In the genomic region with DNA sequence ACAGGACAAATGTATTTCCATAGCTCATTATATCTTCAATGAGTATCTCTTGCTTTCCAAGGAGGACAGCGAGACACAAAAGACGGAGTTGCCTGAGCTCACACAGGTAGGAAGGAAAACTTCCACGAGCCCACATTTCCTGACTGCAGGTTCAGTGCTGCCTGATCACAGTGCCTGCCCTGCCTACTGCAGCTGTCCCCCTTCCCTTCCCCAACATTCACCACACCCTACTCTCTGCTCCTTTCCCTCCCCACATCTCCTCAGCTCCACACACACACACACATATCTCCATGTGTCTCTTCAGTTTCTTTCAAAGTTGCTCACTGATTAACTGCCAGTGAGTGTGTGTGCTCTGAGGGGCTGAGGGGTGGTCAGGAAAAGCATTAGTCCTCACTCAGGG, we compare ENCODE assay signal across 27 mouse cellular contexts.
"Had no signal": no experiment of that assay in that cellular context is flagged by ENCODE, and none has a peak within 500 bp of the region (broad histone marks: within the 10 kb centered on the region; RNA-seq: fewer than 3 reads in every experiment).

No protein-coding gene starts in this region.

- H3K4me1 ChIP-seq: embryonic facial prominence, embryonic 10.5 days; embryonic facial prominence, embryonic 12.5 days; embryonic facial prominence, embryonic 13.5 days; forebrain, embryonic 10.5 days; forebrain, embryonic 12.5 days; forebrain, embryonic 15.5 days had no signal

- H3K36me3 ChIP-seq: embryonic facial prominence, embryonic 10.5 days; embryonic facial prominence, embryonic 12.5 days; embryonic facial prominence, embryonic 13.5 days; embryonic facial prominence, embryonic 15.5 days; forebrain, embryonic 10.5 days; forebrain, embryonic 12.5 days; forebrain, embryonic 15.5 days had no signal

- H3K27me3 ChIP-seq: embryonic facial prominence, embryonic 12.5 days; embryonic facial prominence, embryonic 13.5 days; embryonic facial prominence, embryonic 15.5 days; forebrain, embryonic 12.5 days; forebrain, embryonic 13.5 days; forebrain, embryonic 15.5 days had no signal

- H3K27ac ChIP-seq: embryonic facial prominence, embryonic 10.5 days; embryonic facial prominence, embryonic 12.5 days; embryonic facial prominence, embryonic 13.5 days; embryonic facial prominence, embryonic 15.5 days; forebrain, embryonic 10.5 days; forebrain, embryonic 12.5 days; forebrain, embryonic 13.5 days; forebrain, embryonic 15.5 days; gastrocnemius, adult 2 months had no signal

- ATAC-seq: forebrain, embryonic 13.5 days; forebrain, embryonic 14.5 days; forebrain, embryonic 15.5 days; forebrain, embryonic 16.5 days; forebrain, postnatal 0 days had no signal

- DNase-seq: cerebellum, adult 18-20 months; cerebellum, adult 2 months; cerebellum, adult 8-10 months; cerebellum, adult 9-10 months; cerebellum, adult 9-11 months; cerebellum, postnatal 10 days; cerebellum, postnatal 14 days; cerebellum, postnatal 25 days; cerebellum, postnatal 36 days; embryo, embryonic 11 days; forebrain, postnatal 0 days; gastrocnemius, adult 2 months; gastrocnemius, postnatal 10 days; gastrocnemius, postnatal 14 days; gastrocnemius, postnatal 25 days; gastrocnemius, postnatal 36 days had no signal

- H3K9me3 ChIP-seq: embryonic facial prominence, embryonic 10.5 days; embryonic facial prominence, embryonic 12.5 days; embryonic facial prominence, embryonic 13.5 days; embryonic facial prominence, embryonic 15.5 days; forebrain, embryonic 10.5 days; forebrain, embryonic 12.5 days; forebrain, embryonic 13.5 days; forebrain, embryonic 15.5 days had no signal

- H3K9ac ChIP-seq: embryonic facial prominence, embryonic 12.5 days; embryonic facial prominence, embryonic 13.5 days; embryonic facial prominence, embryonic 15.5 days; forebrain, embryonic 12.5 days; forebrain, embryonic 13.5 days; forebrain, embryonic 15.5 days; forebrain, postnatal 0 days had no signal

- H3K4me3 ChIP-seq: embryonic facial prominence, embryonic 10.5 days; embryonic facial prominence, embryonic 12.5 days; embryonic facial prominence, embryonic 13.5 days; embryonic facial prominence, embryonic 15.5 days; erythroblast, embryonic 14.5 days; forebrain, embryonic 10.5 days; forebrain, embryonic 12.5 days; forebrain, embryonic 13.5 days; forebrain, embryonic 15.5 days; gastrocnemius, adult 2 months had no signal

- H3K4me2 ChIP-seq: embryonic facial prominence, embryonic 12.5 days; embryonic facial prominence, embryonic 13.5 days; embryonic facial prominence, embryonic 15.5 days; forebrain, embryonic 12.5 days; forebrain, embryonic 13.5 days; forebrain, embryonic 15.5 days had no signal
